Mouse (Mus musculus): ENCODE results near the gene Gm4353.
A peak's percentile ranks its signal among the peaks of the same experiment; 100 is the strongest.

Gene Gm4353

GRCm38 (mm10) chr7:116039538-116040466 is 44.6 kb downstream of the Gm4353 start:
- peak; percentile 84 for DNase-seq

DNA sequence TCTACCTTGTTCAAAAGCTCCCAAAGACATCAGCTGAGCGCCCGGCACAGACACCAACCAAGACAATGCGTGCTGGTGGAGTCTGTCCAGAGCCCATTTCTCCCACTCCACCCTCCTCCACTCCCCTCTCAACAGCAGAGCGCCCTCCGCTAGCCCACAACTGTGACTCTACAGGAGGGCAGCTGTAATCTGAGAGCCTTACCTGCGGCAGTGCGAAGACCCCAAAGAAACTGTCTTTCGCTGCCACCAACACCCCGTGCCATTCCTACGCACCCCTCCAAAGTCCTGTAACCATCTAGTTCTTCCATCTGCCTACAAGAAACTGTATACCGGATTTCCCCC is 45.3 kb downstream of the Gm4353 start, which contains the start of gene 1110004F10Rik:
Gene 1110004F10Rik, plus strand, starts transcription at position 202 of the 342 bp plus-strand sequence.
- DNase-seq: no peak

GRCm38 (mm10) chr7:116038511-116038910 is 45.9 kb downstream of the Gm4353 start, which contains the start of gene Sox6:
Gene Sox6 (minus strand): TSS chr7:116038796.
- no peak for DNase-seq

GRCm38 (mm10) chr7:116038024-116038423 is 46.4 kb downstream of the Gm4353 start:
- DNase-seq: no peak

GRCm38 (mm10) chr7:116036591-116037555 is 47.6 kb downstream of the Gm4353 start:
- no peak for DNase-seq

GRCm38 (mm10) chr7:116035504-116035903 is 48.9 kb downstream of the Gm4353 start:
- DNase-seq: no peak

DNA sequence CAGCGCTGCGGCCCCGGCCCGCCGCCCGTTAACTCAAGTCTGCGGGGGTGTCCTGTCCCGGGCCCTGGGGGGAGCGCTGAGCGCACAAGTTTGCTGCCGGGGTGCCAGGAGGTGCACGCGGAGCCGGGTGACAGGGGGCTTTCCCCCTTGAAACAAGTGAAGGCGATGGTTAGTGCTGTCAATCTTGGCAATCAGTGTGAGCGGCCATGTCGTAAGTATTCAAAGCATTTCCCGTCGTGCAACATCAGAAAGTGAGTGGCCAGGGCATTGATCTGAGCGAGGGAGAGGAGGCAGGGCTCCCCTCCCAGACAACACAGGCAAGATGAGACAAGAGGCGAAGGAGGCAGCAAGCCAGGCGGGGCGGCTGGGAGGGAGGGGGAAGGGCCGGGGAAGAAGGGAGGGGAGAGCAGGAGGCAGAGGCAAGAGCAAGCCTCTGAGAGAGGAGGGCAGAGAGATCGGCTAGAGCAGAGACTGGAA is 50.1 kb downstream of the Gm4353 start:
- DNase-seq: no peak

- DNase-seq: no peak
These were observed 50.8 kb downstream of the Gm4353 start for GRCm38 (mm10) chr7:116033371-116034241.
